Mouse (Mus musculus) stomach, embryonic 16.5 days (tissue): Measurements from ENCODE around the gene Tle6. TPM values are rescaled to one million over a fixed set of nuclear protein-coding genes. Genes with fewer than 3 reads are reported as not detected.

ENCODE experiments used
- ATAC-seq: fragments of 200-750 bp; cut with Nextera tagmentation; 2 replicates; pipeline ENCODE4 v1.8.0; 2017; ENCODE audit warnings: moderate number of reproducible peaks, moderate TSS enrichment; ENCODE audit not compliant: insufficient read depth, low FRiP score
- H3K27ac ChIP-seq: fragments of 300-500 bp; sonication (generic); 2 replicates; pipeline ENCODE4 v1.5.1; 2014; ENCODE audit warnings: low read length
- H3K27me3 ChIP-seq: fragments of 300-500 bp; sonication (generic); 2 replicates; pipeline ENCODE4 v1.6.1; 2014; ENCODE audit warnings: low read length, control low read depth, mixed read lengths; ENCODE audit not compliant: control insufficient read depth, insufficient read depth
- H3K36me3 ChIP-seq: fragments of 300-500 bp; sonication (generic); 2 replicates; pipeline ENCODE4 v1.6.1; 2014; ENCODE audit warnings: low read length; ENCODE audit not compliant: control insufficient read depth, insufficient read depth
- H3K4me1 ChIP-seq: fragments of 300-500 bp; sonication (generic); 2 replicates; pipeline ENCODE4 v1.6.1; 2014; ENCODE audit warnings: low read length, control low read depth, mixed read lengths; ENCODE audit not compliant: control insufficient read depth, insufficient read depth
- H3K4me2 ChIP-seq: fragments of 300-500 bp; sonication (generic); 2 replicates; pipeline ENCODE4 v1.6.1; 2014; ENCODE audit warnings: low read depth, low read length, mixed read lengths
- H3K4me3 ChIP-seq: fragments of 300-500 bp; sonication (generic); replicated peaks from 2 replicates; pipeline ENCODE4 v1.5.1; 2014; ENCODE audit warnings: mild to moderate bottlenecking, low read length
- H3K9ac ChIP-seq: fragments of 300-500 bp; sonication (generic); 2 replicates; pipeline ENCODE4 v1.6.1; 2014; ENCODE audit warnings: low read length
- H3K9me3 ChIP-seq: fragments of 300-500 bp; sonication (generic); replicated peaks from 2 replicates; pipeline ENCODE4 v1.6.1; 2016; ENCODE audit warnings: low read length, control low read depth; ENCODE audit not compliant: control insufficient read depth
- WGBS: fragments of 180-500 bp; shearing (Covaris S2); extraction: QIAGEN DNeasy Blood & Tissue Kit; methylation state at CpG from one replicate; pipeline ENCODE4 v1.1.7; 2014; 5-methylcytosine and 5-hydroxymethylcytosine counted together
- polyA plus RNA-seq: library from polyadenylated mRNA; unstranded; fragments of >200 nt; fragmentation: Nextera tagmentation; extraction: Ambion mirVana; gene quantifications from 2 replicates; pipeline ENCODE4 v1.2.1, GENCODE M21; 2015

Tle6 gene
- polyA plus RNA-seq, 1 experiment from 2014 or later = 31.2 TPM

DNA sequence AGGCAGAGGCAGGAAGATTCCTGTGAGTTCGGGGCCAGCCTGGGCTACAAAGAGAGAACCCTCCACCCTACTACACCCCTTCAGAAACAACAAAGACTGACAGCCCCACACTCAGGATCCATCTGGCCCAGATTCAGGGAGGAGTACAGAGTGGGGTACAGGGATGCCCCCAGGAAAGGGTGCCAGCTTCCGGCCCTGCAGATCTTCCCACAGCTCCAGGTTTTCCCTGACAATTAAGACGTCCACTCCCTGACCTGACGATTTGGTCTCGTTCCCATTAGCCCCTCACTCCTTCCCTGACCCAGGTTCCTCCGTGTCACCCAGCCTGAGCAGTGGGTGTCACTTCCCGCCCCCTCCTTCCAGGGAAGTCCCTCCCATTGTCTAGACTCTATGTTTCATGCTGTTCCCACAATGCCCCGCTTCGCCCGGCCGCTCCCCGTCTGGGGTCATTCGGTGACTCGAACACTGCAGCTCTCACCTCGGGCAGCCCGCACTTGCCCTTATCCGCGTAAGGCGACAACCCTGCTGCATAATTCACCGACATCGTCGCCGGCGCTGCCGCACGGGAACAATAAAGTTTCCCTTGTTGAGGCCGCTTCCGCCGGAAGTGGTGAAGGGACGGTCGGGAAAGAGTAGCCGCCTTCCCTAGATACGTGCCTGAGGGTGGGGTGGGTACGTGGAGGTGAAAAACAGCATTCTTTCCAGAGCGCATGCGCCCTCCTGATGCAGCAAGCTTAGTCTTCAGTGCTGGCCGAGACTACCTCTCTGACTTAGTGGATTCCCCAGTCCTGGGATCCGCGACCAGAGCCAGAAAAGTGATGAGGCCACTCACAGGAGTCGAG lies 26.3 kb upstream of the Tle6 start, which contains the start of gene Sirt6:
TSS of gene Sirt6 (minus strand) at position 804 of the 842 bp plus-strand sequence.
- peak within 1 kb of the TSS; percentile 90 for H3K9ac ChIP-seq
- ATAC-seq = peak; percentile 91
- peak within 1 kb of the TSS; percentile 96 for H3K27ac ChIP-seq
- H3K4me2 ChIP-seq = peak within 1 kb of the TSS; percentile 83
- WGBS = 4% methylated on average over 40 of the region's 40 CpGs
- H3K4me1 ChIP-seq = peaks cover 19% of the 10 kb centered on the region
- no peaks in the 10 kb centered on the region for H3K27me3 ChIP-seq
- H3K36me3 ChIP-seq = peaks cover 7% of the 10 kb centered on the region
- H3K4me3 ChIP-seq = peak within 1 kb of the TSS; percentile 81
- no peaks in the 10 kb centered on the region for H3K9me3 ChIP-seq

DNA sequence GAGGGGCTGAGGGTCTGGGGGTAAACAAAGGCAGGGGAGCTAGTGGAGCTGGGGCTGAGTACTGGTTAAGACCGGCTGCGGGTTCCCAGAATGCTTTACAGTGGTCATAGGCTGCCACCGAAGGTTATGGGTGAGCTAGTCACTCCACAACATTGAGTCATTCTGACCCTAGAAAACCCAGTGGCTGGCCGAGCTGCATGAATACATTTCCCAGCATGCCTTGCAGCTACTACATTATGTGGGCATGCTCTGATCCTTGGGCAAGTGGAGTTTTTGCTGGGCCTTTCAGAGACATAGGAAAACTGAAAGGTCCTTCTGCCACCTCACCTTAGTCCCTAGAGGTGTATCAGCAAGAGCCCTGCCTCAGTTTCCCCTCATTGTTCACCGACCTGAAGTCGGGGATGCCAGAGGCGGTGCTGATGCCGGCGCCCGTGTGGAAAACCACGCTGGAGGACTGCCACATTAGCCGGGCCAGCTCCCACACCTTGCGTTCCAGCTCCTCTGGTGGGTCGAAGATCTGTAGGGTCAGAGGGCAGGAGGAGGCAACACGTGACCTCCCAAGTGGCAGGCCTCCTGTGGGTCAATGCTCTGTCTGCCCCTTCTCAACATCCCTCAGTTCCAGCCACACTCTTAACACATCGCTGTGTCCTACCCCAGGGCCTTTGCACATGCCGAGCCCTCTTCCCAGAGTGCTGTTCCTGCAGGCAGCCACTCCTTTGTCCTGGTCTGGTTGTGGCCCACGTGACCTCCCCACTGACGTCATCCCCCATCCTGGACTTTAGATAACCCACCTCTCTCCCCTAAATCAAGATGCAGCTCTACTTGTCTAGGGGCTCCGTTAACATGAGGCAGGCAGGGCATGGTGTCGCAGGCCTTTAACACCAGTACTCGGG lies 25.5 kb upstream of the Tle6 start:
- peak overlapping the region; percentile 81 for H3K4me3 ChIP-seq
- no peaks in the 10 kb centered on the region for H3K9me3 ChIP-seq
- H3K27me3 ChIP-seq = no peaks in the 10 kb centered on the region
- H3K4me2 ChIP-seq = peak overlapping the region; percentile 83
- peaks cover 19% of the 10 kb centered on the region for H3K4me1 ChIP-seq
- H3K9ac ChIP-seq = peak overlapping the region; percentile 90
- ATAC-seq = no peak
- WGBS = 86% methylated on average over 22 of the region's 22 CpGs
- H3K27ac ChIP-seq = peak overlapping the region; percentile 96; the same call in 1 of the 2 replicates
- H3K36me3 ChIP-seq = peaks cover 8% of the 10 kb centered on the region

DNA sequence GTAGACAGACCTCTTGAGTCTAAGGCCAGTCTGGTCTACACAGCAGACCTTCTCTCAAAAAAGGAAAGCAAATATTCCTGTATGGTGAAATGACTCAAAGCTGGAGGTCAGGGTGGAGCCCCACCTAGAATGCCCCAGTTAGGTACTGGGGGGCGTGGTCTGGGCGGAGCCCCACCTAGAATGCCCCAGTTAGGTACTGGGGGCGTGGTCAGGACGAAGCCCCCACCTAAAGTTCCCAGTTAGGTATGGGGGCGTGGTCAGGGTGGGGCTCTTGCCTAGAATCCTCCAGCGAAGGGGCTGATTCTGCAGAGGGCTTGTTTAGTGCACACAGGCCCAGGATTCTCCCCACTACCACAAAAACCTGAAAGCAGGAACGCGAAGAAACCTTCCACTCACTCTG lies 22.6 kb upstream of the Tle6 start:
- no peak; the same call in 1 of the 2 replicates for ATAC-seq
- H3K36me3 ChIP-seq = peaks cover 10% of the 10 kb centered on the region
- 61% methylated on average over 8 of the region's 8 CpGs for WGBS

DNA sequence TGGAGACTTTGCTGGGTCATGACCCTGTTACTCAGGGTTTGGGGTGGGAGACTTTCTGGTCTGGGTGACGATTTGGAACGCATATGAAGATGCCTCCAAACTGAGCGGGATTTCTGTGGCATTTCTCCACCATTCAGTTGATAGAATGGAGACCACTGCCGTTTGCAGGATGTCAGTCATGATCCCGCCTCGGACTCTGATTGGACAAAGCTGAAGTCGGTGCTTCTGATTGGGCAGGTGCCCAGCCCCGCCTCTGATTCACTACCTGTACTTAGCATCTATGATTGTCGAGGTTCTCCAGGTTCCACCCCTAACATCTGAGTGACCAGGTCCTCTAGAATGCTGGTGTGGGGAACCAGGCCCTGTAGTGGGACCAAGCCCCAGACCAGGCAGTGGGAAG lies 19.9 kb upstream of the Tle6 start:
- peaks cover 7% of the 10 kb centered on the region for H3K36me3 ChIP-seq
- no peak overlapping the region for H3K9ac ChIP-seq
- H3K4me3 ChIP-seq = no peak overlapping the region
- WGBS = 48% methylated on average over 9 of the region's 9 CpGs
- ATAC-seq = no peak; the same call in 1 of the 2 replicates
- no peaks in the 10 kb centered on the region for H3K9me3 ChIP-seq
- no peak overlapping the region for H3K4me2 ChIP-seq
- no peak overlapping the region for H3K27ac ChIP-seq
- H3K4me1 ChIP-seq = no peaks in the 10 kb centered on the region
- no peaks in the 10 kb centered on the region for H3K27me3 ChIP-seq

More for the DNA sequence above, 22.6 kb upstream of the Tle6 start:
- H3K9ac ChIP-seq = no peak overlapping the region
- H3K27ac ChIP-seq = no peak overlapping the region
- peaks cover 19% of the 10 kb centered on the region for H3K4me1 ChIP-seq
- no peak overlapping the region for H3K4me2 ChIP-seq
- no peak overlapping the region for H3K4me3 ChIP-seq
- H3K27me3 ChIP-seq = no peaks in the 10 kb centered on the region
- H3K9me3 ChIP-seq = no peaks in the 10 kb centered on the region

DNA sequence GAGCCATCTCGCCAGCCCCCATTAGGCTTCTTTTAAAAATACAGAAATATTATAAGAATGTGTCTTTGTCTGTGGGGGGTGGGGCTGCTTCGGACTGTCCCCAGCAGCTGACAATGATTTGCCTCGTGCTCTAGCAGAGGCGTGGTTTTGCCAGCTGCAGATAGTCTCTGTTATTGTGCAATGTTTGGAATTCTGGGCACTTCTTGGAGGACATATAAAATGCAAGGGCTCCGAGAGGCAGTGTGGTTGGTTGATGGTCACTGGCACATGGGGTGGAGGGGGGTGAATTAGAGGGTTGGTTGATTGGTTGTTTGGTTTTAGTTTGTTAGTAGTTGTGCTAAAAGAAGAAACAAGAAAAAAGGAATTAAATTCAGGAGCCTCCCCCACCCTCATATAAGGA lies 19.1 kb upstream of the Tle6 start:
- WGBS = 70% methylated on average over 5 of the region's 5 CpGs

DNA sequence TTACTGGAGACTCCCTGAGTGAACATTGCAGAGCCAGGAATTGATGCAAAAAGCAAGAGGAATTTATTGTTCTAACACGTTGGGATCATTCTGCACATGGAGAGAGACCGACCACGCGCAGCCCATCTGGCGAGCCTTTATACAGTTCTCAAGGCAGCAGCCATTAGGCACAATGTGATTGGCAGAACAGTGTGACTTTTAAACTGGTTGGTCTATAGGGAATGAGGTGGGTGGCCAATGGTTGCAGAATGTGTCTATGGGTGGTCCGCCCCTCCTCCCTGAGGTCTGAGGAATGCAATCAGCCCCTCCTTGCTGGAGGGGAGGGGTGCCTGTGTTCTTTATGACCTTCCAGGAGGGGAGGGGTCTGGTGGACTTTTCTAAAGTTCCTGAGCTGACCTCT lies 14.6 kb upstream of the Tle6 start:
- no peaks in the 10 kb centered on the region for H3K4me1 ChIP-seq
- WGBS = 55% methylated on average over 6 of the region's 6 CpGs
- H3K4me3 ChIP-seq = no peak overlapping the region
- no peak for ATAC-seq
- H3K27ac ChIP-seq = no peak overlapping the region
- H3K27me3 ChIP-seq = no peaks in the 10 kb centered on the region
- H3K9ac ChIP-seq = no peak overlapping the region
- H3K36me3 ChIP-seq = peaks cover 1% of the 10 kb centered on the region; the same call in 1 of the 2 replicates
- H3K4me2 ChIP-seq = no peak overlapping the region
- H3K9me3 ChIP-seq = 0 out of 2 replicates have a peak, but pooled peaks cover 5% of the 10 kb centered on the region

More for the DNA sequence above, 19.1 kb upstream of the Tle6 start:
- Histone ChIP-seq H3K9ac (no peak overlapping the region), H3K4me2 (no peak overlapping the region), H3K9me3 (no peaks in the 10 kb centered on the region), H3K4me3 (no peak overlapping the region), H3K4me1 (no peaks in the 10 kb centered on the region), H3K27ac (no peak overlapping the region), H3K27me3 (no peaks in the 10 kb centered on the region), H3K36me3 (peaks cover 7% of the 10 kb centered on the region)
- ATAC-seq = no peak

DNA sequence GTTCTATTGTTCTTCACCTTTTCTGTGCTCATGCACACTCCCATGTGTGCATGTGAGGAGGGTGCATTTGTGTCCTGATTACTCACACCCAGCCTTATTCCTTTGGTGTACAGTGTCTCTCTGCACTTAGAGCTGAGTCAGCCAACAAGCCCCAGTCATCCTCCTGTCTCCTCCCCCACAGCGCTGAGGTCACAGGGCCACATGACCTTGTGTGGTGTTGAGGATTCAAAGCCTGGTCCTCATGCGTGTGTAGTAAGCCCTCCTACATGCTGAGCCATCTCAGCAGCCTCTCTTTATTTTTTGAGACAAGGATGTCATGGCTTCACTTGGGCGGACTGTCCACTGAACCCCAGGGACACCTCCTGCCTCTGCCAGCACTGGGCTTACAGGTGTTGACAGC lies 11.9 kb upstream of the Tle6 start:
- H3K36me3 ChIP-seq = no peaks in the 10 kb centered on the region
- WGBS = 67% methylated on average over 3 of the region's 3 CpGs
- H3K9me3 ChIP-seq = 0 out of 2 replicates have a peak, but pooled peaks cover 5% of the 10 kb centered on the region
- no peak overlapping the region for H3K4me2 ChIP-seq
- no peak overlapping the region for H3K9ac ChIP-seq
- no peak for ATAC-seq
- H3K27me3 ChIP-seq = no peaks in the 10 kb centered on the region
- H3K4me3 ChIP-seq = no peak overlapping the region
- H3K4me1 ChIP-seq = no peaks in the 10 kb centered on the region
- no peak overlapping the region for H3K27ac ChIP-seq

DNA sequence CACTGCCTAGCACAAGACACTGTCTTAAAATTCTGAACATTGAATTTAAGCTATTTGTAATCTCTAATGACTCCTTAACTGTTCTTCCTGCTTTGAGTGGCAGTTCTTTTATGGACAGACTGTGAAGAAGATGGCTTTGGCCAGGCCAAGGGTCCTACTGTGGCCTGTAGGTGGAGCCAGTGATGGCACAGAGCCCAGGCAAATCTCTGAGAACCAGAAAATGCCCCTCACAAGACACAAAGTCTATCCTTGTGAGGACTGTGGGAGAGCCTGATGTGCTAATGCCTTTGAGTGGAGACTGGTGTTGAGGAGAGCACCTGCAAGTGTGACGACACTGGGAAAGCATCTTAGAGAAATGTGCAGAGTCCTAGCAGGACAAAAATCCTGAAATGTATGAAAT lies 7.4 kb upstream of the Tle6 start:
- Histone ChIP-seq H3K9ac (no peak overlapping the region), H3K27ac (no peak overlapping the region), H3K4me1 (peaks cover 7% of the 10 kb centered on the region; the same call in 1 of the 2 replicates), H3K36me3 (no peaks in the 10 kb centered on the region), H3K4me3 (no peak overlapping the region), H3K4me2 (no peak overlapping the region), H3K9me3 (0 out of 2 replicates have a peak, but pooled peaks cover 5% of the 10 kb centered on the region), H3K27me3 (no peaks in the 10 kb centered on the region)
- no peak for ATAC-seq
- 83% methylated on average over 1 of the region's 1 CpGs for WGBS
